Mouse (Mus musculus): ENCODE data around the gene Dync1i1.

GRCm38 (mm10) chr6:6070015-6070414, 344.6 kb downstream of the Dync1i1 start:
- TF ChIP-seq CTCF (IDR thresholded peaks at IDR 0.05; ENCODE audit: low read depth, low read length), result no peak
- TF ChIP-seq POLR2A (IDR thresholded peaks at IDR 0.05; ENCODE audit: borderline replicate concordance, low read depth, low read length), result no peak

Measured in bone marrow macrophage, adult 2 months (primary cell).